Mouse (Mus musculus): Measurements from ENCODE around the gene Tsnaxip1.

The Tsnaxip1 gene

DNA sequence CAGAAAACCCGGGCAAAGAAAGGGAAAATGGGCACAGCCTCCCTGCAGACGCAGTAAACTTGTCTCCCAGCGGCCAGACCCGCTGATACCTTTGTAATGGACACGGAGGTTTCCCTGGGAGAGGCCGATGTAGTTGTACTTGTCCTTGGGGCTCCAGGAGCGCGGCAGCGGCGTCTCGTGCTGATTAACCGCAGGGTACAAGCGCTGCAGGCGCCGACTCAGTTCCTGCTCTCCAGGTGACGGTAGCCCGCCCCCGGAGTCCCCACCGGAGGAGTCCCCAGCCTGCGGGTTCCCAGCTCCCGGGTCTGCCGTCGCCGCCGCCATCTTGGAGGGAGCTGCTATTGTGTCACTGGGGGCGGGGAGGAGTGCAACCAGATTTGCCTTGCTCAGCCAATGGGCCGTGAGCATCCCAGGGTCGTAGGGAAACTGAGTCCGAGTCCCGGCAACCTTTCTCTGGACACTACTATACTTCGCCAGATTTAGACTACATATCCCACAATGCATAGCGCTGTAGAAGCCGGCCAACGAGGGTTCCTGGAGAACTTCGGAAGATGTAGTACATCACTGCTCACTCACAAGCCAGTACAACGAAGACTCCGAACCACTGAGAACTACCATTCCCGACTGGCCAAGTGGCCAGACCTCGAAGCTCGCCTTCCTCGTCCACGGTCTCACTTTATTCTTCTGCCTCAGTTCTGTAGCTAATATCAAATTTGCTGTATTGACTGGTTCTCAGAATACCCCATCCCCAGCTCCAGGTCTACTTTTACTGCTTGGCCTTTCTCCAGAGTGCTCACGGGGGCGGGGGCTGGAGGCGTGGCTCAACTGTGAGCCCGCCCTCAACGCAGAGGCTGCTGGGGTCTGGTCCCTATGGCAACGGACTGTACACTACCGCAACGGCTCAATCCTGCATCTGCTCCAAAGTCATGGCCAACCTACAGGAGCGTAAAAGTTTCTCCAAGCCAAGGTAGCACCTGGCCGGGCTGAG, at the start of gene Tsnaxip1, which contains the start of gene Ranbp10:
Tsnaxip1 (plus strand) TSS at position 871 of the 988 bp plus-strand sequence.
Ranbp10 (minus strand) TSS at position 490 of the 988 bp plus-strand sequence.
- peak; percentile 99 for DNase-seq (ENCODE audit: low read depth, low spot score)

DNA sequence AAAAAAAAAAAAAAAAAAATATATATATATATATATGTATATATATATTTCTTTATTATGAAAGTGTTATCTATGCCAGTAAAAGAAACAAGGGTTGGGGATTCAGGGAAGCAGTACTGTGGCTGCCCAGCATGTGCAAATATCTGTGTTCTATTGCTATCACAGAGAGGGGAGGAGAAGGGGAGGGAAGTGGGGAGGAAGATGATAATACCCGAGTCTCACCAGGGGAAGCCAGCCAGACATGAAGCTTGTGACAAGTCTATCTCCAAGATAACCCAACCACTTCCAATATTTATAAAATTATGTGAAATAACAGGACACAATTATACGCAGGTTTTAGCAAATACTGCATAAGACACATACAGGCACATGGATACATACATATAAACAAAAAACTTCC, 49.7 kb upstream of the Tsnaxip1 start:
- no peak for DNase-seq (ENCODE audit: low read depth, low spot score)

GRCm38 (mm10) chr8:105780298-105780697, 47.2 kb upstream of the Tsnaxip1 start:
- no peak for DNase-seq (ENCODE audit: low read depth, low spot score)

DNA sequence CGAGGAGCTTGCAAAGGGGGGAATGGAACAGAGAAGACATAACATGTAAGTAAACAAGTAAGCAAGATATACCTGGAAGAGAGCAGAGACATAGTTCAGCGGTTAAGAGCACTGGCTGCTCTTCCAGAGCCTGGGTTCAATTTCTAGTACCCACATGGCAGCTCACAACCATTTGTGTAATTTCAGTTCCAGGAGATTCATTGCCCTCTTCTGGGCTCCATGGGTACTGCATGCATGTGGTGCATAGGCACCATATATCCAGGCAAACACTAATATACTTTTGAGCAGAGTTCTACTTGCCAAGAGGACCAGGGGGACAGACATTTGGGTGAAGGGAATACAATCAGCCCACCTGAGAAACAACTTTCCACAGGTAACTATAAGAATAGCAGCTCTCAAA, 39.3 kb upstream of the Tsnaxip1 start:
- DNase-seq (ENCODE audit: low read depth, low spot score) = peak; percentile 71

GRCm38 (mm10) chr8:105788927-105789326, 38.6 kb upstream of the Tsnaxip1 start:
- peak; percentile 54 for DNase-seq (ENCODE audit: low read depth, low spot score)

DNA sequence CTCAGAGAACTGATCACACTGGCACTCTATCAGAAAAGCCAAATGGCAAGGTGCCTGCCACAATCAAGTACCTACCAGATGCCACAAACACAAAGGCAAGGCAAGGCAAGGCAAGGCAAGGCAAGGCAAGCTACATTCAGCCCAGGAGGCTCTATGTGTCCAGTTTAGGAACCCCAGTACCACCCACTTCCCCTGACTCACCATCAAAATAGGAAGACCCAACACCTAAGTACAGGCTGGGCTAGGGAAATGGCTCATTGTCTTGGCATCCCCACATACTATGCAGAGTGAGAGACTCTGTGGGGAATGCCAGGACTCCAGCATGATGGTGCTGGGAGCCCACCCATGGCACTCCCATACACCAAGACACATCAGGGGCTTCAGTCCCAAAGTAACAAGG, 37.9 kb upstream of the Tsnaxip1 start:
- no peak for DNase-seq (ENCODE audit: low read depth, low spot score)

DNA sequence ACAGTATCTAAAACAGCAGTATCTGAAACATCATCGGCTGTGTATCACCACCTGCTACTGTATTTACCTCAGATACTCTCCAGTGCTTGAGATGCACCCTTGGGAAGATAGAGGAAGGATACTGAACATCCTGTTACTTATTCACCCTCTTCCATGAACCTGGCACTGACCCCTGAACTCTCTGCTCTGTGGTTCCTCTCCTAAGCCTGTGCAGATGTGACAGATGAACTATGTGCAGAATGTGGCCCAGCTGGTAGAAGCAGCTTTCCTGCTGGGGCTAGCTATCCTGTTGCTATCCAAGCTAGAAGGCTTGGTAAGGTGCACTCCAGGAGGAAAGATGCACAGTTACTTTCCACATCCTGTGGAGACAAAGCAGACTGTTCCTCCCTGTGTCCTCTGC, 34.2 kb upstream of the Tsnaxip1 start:
- no peak for DNase-seq (ENCODE audit: low read depth, low spot score)

DNA sequence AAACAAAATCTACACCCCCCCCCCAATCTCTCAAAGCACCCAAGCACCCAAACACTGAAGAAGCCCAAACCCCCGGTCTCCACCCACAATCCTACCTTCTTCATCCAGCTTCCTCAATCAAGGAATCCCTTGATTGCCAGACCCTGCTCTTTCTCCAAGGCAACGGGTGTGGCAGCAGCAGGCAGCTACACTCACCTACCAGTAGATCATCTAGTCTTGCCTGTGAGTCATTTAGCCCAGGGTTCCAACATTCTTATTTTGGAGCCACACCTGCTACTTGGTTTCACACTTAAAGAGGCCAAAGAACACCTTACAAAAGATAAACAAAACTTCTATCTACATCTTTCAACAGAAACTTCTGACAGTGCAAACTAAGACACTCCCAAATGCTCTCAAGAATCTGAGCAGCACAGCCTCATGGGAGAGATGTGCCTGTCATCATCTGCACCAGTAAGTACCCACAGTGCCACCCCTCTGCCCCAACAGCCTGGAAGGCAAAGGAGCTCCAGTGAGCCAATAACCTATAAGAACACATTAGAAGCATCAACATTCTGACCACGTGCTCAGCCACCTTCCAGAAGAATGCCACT, 33.4 kb upstream of the Tsnaxip1 start:
- peak; percentile 31 for DNase-seq (ENCODE audit: low read depth, low spot score)

GRCm38 (mm10) chr8:105795785-105796184, 31.7 kb upstream of the Tsnaxip1 start:
- DNase-seq (ENCODE audit: low read depth, low spot score) = no peak

DNA sequence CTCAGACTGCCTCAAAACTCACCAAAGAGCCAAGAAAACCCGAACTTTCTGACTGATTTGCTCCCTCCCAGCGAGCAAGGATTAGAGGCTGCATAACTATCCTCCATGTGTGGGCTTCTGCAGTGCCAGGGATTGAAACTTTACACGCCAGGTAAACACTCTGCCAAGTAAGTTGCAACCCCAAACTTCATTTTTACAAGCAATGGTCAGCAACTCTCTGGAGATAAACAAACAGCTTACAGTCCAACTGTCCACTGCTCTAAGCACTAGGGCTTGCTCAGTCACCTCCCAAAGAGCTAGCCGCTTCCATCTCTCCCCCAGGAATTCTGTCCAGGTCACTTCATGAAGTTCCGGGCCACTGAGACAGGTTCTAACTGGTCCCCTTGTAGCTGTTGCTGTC, 29.1 kb upstream of the Tsnaxip1 start:
- DNase-seq (ENCODE audit: low read depth, low spot score) = no peak

DNA sequence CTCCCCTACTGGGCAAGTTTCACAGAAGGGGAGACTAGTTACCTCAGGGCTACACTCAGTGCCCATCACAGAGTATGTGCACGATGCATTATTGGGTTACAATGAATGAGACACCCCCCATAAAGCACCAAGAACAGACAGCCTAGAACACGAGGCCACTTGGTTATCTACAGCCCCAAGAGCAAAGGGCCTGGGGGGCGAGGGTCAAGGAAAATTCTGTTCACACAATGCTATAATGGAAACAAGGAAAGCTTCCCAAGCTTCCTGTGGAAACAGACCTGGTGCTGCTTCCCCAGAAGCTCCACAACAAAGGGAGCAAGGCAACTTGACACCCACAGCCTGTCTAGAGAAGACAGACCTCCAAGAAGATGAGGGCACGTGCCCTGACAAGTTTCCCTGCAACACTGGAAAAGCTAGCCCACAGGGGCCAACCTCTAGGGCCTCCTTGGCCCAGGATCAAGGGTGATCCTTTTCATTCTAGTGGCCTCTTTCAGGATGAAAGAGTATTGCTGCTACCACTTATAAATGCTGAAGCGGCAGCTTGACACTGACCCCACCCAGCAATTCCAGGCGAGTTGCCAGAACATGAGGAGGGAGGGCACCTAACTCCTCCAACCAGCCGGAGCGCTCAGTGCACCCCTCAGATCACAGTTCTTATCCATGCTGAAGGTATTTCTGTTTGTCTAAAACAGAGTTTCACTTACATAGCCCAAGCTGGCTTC, 28.3 kb upstream of the Tsnaxip1 start:
- no peak for DNase-seq (ENCODE audit: low read depth, low spot score)

GRCm38 (mm10) chr8:105801153-105801904, 26.2 kb upstream of the Tsnaxip1 start:
- DNase-seq (ENCODE audit: low read depth, low spot score) = no peak

- DNase-seq (ENCODE audit: low read depth, low spot score) = no peak
These were observed 22.7 kb upstream of the Tsnaxip1 start for GRCm38 (mm10) chr8:105804797-105805196.

- no peak for DNase-seq (ENCODE audit: low read depth, low spot score)
These were observed 22.2 kb upstream of the Tsnaxip1 start for GRCm38 (mm10) chr8:105805346-105805745.

DNA sequence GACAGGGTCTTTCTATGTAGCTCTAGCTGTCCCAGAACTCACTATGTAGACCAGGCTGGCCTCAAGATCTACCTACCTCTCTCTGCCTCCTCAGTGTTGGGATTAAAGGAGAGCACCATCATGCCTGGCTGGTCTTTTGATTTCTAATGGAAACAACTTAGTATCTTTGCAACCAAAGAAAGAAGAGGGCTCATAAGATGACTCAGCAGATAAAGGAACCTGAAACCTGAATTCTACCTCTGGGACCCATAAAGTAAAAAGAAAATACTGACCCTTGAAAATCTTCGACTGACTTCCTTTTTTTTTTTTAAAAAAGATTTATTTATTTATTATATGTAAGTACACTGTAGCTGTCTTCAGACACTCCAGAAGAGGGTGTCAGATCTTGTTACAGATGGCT, 21.6 kb upstream of the Tsnaxip1 start:
- no peak for DNase-seq (ENCODE audit: low read depth, low spot score)

DNA sequence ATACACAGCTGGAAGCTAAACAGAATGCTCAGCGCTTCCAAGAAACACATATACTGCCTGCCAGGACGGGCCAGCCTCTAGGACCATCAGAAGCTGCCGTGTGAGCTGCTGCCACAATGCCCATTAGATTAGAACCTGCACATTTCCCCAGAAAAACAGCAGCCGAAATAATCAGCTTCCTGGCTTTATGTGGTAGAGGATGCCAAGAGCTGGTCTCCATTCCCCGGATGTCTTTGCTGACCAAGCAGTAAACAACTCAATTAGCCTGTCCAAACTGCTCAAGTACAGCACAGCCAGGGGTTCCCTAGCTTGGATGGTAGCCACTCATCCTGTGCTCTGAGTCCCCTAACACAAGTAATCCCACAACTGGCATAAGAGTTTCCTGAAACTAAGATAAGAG, 19.8 kb upstream of the Tsnaxip1 start:
- DNase-seq (ENCODE audit: low read depth, low spot score) = no peak

DNA sequence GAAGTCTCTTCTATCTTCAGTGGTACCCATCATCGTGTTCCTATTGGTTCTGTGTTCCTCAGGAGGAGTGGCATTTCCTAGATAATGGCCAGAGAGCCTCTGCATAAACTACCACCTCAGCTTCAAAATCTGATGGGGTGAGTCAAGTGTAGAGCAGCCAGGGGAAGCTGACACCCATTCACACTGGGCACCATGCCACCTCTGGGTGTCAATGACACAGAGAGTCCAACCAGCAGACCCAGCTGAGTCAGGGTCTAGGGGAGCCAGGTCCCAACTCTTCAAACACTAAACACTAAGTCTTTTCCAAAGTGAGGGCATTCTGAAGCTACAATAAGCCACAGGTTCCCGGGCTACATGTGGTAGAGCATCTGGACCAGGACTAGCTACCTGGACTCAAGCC, 19.1 kb upstream of the Tsnaxip1 start:
- DNase-seq (ENCODE audit: low read depth, low spot score) = no peak

DNA sequence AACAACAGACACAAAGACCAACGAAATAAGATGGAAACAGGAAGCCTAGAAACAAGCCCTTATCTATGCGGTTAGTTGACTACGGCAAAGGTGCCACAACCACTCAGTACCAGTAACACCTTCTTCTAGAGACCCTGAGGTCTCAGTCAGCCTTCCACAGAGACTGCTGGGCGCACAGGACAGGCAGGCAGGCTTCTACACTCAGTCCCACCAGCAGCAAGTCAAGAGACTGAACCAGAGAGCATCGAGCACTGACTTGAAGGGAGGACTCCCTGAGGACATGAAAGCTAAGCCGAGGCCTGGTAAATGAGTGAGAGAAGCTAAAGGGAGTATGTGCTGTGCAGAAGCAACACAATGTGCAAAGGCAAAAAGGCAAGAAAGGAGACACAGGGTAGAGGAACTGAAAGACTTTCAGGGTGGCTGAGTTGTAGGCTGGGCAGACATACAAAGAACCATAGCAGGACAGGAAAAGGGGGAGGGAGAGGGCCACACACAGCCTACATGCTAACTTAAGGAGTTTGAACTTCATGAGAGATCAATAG, 17.2 kb upstream of the Tsnaxip1 start:
- peak; percentile 71 for DNase-seq (ENCODE audit: low read depth, low spot score)

GRCm38 (mm10) chr8:105811061-105811460, 16.5 kb upstream of the Tsnaxip1 start:
- peak; percentile 9 for DNase-seq (ENCODE audit: low read depth, low spot score)

DNA sequence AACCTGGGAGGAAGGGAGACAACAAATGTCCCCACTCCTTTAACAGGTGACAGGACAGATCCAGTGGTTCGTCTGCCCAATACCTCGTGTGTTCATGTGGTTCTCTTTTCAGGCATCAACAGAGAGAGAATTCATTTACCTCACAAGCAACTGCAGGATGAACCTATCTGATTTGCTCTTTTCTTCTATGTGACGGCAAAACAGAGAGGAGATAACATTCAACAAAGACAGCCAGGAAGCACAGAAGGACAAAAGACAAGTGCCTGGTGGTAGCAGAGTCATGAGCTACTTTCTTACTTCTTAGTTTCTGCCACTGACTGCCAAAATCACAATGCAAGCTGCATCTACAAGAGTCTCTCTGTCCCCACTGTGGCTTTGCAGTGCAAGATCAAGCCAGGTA, 16.0 kb upstream of the Tsnaxip1 start:
- DNase-seq (ENCODE audit: low read depth, low spot score) = peak; percentile 27

DNA sequence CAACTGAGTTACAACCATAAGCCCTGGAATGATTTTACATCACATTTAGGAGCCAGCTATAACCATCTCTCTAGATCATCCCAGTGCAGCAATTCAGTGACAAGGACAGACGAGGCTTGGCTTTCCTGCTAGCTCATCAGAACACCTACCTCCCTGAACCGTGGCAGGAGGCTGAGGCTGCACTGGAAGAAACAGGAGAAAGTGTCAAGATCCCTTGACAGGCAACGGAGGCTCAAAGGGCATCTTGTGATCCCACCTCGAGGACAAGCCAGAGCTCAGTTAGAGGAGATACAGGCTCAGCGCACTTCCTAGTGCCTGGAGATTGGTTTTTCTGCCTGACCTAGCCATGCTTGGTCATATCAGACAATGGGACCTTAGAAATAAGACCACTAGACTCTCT, 15.0 kb upstream of the Tsnaxip1 start:
- no peak for DNase-seq (ENCODE audit: low read depth, low spot score)

Data from CD4-positive helper T cell, adult 2 months (primary cell).